Mouse (Mus musculus): ENCODE results near the gene Acsl1.
"Not testable (repeated sequence)": the region's sequence is repeated elsewhere in the genome, so short reads cannot be mapped to it uniquely, and the experiment has no call there.

Acsl1 gene

DNA sequence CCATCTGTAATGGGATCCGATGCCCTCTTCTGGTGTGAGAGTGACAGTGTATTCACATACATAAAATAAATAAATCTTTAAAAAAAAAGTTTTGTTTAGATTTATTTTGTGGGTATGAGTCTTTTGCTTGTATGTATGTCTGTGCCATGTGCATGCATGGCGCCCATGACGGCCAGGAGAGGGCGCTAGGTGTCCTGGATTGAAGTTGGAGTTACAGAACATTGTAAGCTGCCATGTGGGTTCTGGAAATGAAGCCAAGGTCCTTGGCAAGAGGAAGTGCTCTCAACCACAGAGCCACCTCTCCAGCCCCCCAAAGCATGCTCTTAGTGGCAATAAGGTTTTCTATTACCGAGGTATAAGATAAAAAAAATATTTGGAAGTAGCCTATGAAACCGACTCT is 88.6 kb downstream of the Acsl1 start:
- DNase-seq (ENCODE audit: low spot score in 2 of 2): peak in 1 of 2 experiments; percentile 24

DNA sequence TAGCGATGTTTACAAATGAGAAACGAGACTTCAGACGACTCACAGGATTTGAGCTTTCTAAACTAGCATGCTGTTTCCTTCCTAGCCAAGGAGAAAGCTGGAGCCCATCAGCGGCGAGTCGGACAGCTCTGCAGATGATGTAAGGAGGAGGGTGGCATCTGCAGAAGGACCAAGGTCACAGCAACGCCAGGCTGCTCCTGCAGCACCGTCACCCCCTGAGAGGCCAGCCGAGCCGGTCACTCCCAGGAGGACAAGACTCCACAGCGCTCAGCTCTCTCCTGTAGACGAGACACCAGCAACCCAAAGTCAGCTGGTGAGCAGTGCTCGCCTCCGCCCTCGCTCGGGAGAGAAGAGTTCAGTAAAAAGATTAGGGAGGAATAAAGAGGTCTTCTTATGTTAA is 91.5 kb downstream of the Acsl1 start:
- no peak for DNase-seq (ENCODE audit: low spot score in 2 of 2)

DNA sequence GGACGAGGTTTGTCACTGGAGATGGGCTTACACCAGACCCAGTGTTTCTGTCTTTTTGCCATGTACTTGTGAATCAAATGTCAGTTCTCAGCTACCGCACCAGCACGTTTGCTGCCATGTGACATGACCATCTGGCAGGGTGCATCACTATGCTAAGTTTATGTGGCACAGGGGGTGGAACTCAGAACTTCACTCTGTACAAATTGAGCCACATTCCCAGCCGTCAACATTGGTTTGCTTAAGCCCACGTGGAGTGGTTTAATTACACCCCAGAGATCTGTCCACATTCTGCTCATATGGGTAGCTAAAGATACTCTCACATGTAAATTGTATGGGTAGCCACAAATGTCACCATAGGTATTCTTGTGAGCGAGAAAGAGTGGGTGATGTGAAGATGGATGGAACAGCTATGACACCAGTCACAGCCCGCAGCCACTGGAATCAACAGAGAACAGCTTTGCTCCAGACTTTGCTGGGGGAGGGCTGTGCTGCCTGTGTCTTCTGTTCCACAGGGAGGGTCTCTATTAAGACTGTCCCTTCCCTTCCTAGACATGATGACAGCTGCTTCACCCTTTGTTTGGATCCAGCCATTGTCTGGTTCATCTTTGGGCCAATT is 96.2 kb downstream of the Acsl1 start:
- DNase-seq (ENCODE audit: low spot score in 2 of 2): peak; percentile 85 to 92

DNA sequence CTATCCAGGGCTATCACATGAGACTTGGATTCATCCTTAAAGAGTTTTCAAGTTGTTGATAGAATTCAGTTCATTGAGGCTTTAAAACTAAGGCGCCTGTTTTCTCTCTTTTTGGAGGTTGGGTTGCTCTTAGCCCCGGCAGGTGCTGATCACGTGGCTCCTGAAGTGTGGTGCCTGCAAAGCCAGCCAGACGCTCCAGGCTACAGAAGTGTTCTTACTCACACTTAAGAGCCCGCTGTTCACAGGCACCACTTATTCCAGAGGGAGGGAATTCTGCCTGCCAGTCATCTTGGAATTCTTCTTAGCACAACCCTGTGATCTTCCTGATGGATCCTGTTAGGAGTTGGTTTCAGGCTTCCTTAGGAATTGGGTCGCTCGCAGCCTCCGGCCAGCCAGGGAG is 97.1 kb downstream of the Acsl1 start:
- peak in 1 of 2 experiments; percentile 51 for DNase-seq (ENCODE audit: low spot score in 2 of 2)

DNA sequence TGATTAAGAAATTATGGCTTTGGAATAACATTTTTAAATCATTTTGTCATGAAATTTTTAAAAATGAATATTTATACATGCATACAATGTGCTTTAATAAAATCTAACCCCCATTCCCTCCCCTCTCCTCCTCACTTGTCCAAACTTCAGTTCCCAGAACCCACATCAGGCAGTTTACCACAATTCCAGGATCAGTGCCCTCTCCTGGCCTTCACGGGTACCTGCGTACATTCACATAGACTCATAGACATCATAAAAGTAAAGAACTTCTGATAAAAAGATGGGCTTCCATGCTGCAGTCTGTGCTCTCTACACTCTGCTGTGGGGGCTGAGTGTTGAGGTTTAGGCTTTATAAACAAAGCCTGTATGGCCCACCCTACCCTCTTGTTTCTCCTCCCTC is 98.1 kb downstream of the Acsl1 start:
- DNase-seq (ENCODE audit: low spot score in 2 of 2): no peak

DNA sequence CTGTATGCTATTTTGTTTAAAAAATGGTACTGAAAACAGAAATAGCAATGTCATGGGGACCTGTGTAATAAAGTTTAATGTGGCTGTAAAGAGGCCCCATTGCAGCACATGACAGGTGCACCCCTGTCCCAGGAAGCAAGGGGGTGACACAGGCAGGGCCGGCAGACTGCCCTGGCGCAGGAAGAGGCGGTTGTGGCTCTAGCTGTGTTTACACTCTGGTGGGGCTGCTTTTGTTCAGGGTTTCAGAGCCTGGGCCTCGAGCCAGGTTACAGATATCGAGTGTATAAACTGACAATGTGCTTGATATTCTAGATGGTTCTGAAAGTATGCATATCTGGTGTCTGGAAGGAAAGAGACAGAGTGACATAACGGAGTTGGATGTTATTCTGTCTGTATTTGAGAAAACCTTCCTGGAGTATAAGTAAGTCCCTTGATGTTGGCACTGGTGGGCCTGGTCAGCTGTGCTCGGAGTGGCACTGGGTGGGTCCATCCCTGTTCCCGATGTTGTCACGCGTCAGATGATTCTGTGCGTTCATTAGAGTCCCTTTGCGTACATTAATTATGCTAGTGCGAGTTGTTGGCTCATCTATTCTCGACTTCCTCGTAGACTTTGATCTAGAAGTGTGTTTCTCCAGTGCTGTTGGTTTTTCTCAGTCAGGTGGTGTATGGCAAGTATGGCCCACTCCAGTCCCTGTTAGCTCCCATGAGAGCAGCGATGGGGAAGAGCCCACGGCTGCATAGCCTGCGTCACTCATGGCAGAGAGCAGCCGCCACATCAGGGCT is 99.0 kb downstream of the Acsl1 start:
- DNase-seq (ENCODE audit: low spot score in 2 of 2): no peak

DNA sequence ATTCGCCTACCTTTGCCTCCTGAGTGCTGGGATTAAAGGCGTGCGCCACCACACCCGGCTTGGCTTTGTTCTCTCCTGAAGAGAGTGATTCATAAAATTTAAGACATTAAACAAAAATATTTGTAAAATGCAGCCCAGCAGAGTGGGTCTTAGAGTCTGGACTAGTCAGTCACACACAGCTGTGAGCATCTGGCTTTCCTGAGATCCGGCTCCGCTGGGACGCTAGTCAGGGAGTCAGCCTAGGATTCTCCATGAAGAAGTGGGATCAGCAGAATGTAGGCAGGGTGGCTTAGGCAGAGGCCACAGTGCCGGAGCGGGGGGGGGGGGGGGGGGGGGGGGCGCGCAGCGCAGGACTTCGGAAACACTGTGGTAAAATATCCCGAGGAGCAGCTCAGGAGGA is 99.8 kb downstream of the Acsl1 start:
- no peak for DNase-seq (ENCODE audit: low spot score in 2 of 2)

DNA sequence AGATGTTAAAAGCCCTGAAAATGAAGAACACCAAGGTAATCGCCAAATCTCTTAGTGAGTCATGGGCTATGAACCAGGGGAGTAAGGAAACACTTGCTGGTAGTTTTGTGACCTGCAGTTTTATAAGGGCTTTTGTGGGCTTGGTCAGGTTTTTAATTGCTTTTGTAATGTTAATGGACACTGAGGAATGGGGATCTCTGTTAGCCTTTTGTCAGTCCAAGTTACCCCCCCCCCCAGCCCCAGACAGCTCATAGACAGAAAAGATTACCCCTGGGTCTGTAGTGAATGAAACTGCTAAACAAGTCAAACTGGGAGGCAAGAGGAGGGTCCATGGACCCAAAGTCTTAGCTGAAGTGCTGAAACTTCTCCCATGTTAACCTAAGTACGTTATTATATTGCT is 102.6 kb downstream of the Acsl1 start:
- DNase-seq (ENCODE audit: low spot score in 2 of 2): no peak

DNA sequence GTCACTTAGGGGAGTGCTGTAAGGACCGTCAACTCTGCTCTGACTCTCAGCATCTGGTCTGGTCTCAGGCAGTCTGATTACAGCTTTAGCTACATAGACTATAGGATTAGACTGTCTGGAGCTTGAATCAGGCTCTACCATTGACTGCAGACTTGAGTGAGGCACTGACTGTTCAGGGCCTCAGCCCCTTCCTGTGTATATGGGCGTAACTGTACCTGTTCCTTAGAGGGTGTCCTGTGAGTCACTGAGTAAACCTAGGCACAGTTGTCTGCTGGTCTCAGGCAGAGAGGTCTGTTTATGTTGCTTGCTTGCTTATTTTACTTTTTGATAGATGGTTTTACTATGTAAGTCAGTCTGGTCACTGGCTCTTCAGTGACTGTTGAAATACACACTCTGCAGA is 103.1 kb downstream of the Acsl1 start:
- no peak for DNase-seq (ENCODE audit: low spot score in 2 of 2)

DNA sequence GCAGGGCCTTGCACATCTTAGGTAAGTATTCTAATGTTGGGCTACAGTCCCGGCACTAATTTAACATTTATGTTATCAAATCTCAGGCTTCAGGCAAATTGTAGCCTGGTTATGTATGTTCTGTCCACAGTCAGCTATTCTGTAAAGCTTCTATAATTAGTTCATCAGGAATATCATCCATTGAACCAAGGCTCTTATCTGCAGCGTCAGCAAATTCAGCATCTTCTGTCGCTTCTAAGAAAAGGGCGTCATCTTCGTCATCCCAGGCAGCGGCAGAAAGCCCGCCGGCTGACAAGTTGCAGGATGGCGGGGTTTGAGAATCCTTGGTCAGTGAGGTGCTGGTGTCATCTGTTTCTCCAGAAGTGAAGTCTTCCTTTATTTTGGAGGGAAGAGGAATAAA is 108.0 kb downstream of the Acsl1 start:
- DNase-seq (ENCODE audit: low spot score in 2 of 2): no peak

DNA sequence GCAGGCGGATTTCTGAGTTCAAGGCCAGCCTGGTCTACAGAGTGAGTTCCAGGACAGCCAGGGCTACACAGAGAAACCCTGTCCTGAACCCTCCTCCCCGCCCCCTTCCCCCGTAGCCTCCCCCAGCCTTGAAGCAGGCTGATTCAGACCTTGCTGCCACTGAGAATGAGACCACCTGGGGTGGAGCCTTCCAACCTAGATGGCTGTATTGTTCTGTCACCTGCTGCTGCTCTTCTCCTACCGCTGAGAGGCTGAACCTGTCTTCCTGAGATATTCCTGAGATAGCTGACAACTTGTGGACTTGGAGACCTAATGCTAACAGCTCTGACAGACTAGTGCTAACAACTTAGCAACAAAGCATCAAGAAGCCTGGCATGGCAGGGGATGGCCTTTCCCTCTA is 113.5 kb downstream of the Acsl1 start:
- DNase-seq (ENCODE audit: low spot score in 2 of 2): not testable (repeated sequence)

DNA sequence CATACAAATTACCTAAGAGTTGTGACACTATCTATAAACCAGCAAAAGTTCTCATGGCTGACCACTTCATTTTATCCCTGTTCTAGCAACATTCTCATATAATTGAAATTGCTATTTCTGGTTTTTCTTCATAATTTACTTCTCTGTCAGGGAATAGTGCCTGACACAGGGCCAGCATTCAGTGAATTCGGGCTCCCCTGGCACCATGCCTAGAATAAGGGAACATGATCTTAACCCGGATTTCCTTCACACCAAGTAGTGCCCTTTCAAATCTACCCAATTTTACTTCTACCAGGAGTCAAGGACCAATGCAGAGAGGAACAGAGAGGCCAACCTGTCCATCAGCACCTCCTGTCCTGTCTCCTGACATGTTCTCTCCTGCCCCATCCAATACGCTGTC is 114.7 kb downstream of the Acsl1 start:
- DNase-seq (ENCODE audit: low spot score in 2 of 2): no peak

Measured in frontal cortex, postnatal 36 days (tissue).